Mouse (Mus musculus) adrenal gland (tissue): ENCODE results near the gene Ccdc88a.

Source experiments
- intact Hi-C: fragments of 180-260 bp; cut with DNase I; formaldehyde crosslinking; loops from one replicate; pipeline ENCODE4 v1.15.1; 2025

Ccdc88a gene

DNA sequence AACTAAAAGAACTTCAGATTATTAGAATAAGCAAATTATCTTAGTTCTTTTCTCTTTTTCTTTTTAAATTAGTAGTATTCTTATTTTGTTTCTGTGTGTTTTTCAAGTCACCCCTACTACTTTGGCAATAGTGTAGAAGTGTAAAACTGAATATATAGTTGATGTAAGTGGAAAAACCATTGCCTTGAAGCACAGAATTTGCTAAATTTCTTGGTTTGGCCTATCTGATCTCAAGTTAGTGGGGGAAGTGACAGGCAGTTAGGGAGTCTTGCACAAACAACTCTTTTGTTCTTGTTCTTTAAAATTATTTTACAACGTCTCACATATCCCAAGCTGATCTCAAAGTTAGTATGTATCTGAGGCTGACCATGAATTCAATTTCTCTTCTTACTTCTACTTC, 57.6 kb downstream of the Ccdc88a start:
- intact Hi-C loops = no loop called here

DNA sequence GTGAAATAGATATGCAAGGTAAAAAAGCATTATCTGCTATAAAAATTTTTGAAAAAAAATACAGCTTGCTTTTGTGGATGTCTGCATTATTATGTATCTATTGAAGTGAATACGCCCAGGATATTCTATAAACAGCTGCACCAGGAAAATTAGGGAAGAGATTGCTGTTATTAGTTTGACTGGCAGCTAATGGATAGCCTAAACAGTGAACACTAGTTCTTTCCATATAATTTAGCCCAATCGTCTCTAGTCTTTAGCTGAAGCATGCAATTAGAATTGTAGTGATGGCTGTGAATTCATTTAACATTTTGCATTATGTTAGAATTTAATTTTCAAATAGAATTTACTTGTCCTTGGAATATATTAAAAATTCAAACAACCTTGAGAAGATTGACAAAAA, 75.3 kb downstream of the Ccdc88a start:
- intact Hi-C loops = no loop called here

DNA sequence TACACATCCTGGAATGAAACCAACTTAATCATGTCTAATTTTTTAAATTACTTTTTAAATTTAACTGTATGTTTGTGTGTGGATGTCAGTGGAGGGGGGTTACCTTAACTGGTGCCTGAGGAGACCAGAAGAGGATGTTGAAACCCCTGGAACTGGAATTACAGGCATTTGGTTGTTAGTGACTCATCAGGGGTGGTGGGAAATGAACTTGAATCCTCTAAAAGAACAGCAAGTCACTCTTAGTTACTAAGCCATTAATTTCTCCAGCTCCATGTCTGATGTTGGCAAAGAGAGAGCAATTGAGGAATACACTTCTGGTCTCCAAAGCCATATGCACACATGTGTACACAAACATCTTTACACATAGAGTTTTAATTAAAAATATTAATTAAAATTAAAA, 101.2 kb downstream of the Ccdc88a start:
- intact Hi-C loops = no loop called here

DNA sequence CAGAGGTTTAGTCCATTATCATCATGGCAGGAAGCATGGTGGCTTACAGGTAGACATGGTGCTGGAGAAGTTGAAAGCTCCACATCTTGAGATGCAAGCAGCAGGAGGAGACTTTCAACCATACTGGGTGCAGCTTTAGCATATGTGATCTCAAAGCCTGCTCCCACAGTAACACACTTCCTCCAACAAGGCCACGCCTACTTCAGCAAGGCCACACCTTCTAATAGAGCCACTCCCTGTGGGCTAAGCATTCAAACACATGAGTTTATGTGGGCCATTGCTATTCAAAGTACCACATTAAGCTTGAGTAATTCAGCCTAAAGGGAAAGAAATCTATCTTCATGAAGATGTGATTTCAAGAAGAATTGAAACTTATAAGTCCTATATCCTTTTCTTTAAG, 119.7 kb downstream of the Ccdc88a start:
- intact Hi-C loops = no loop called here

DNA sequence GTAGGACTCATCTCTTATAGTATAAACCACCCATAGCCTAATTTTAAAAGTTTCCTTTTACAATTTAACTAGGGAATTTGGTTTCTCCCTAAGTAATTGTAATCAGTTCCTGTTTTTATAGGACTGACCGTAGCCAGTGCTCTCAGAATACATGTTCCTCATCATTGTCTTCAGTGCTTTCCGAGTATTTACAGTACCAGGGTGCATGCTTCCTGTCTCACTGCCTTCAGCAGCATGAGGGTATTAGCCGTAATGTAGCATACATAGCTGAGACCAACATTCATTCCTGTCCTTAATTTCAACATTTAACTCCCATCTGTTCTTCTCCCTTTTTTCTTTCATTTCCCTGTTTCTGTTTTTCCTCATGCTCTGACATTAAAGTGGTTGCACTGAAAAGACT, 123.5 kb downstream of the Ccdc88a start:
- intact Hi-C loops = no loop called here

DNA sequence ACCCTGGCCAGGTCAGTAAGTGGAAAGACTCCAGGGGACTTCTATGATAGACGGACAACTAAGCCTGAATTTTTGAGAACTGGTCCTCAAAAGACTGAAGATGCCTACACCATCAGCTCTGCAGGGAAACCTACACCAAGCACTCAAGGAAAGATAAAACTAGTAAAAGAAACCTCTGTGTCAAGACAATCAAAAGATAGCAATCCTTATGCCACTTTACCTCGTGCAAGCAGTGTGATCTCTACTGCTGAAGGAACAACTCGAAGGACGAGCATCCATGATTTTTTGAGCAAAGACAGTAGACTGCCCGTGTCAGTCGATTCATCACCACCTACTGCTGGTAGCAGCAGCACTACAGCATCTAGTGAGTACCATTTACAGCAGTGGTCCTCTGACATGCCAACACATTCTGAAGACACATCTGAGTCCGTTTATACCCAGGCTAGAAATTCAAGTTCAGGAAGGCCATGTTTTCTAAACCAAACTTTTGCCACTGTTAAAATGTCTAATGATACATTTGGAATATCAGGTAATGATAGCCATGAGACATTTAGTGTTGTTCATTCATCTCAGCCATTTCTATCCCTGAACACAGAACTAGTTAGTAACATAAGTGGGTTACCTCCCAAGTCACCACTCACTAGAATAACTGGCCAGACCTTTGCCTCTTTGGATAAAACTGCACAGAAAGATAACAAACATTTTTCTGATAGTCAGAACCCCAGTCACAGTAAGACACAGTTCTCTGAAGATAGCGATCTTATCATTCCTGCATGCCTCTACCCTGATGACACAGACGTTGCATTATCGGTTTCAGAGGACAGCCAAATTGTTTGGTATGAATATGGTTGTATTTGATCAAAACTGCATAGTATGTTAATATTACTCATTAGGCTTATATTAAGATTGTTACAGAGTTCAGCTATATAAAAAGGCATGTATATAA, 130.8 kb downstream of the Ccdc88a start:
- intact Hi-C loops = no loop called here

DNA sequence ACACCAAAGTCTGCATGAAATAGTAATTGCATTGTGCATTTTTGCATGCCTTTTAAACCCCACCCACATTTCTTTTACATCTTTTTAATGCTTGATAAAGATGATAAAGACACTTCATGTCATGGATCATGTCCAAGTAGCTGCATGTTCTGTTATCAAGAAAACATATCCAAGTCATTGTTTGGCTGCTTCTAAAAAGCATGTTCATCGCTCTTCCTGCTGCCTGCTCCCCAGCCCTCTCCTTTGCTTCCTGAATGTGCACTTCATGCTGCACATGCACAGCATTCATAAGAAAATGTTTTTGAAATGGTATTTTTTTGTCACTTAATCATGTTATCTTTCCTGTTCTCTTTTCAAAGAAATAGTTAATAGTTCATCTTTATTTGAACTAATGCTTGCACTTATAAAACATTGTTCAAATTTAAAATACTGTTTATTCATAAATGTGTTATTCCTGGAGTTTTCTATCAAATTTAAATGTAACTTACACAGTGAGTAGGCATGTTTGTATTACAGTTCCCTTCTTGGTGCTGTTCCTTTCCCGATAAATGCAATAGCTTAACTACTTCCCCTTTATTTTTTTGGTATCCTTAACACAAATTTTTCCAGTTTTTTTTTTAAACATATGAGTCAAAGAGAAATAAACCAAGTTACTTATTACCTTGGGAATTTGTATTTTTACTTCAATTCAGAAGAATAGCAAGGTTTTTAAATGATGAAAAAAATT, 131.6 kb downstream of the Ccdc88a start:
- intact Hi-C loops = no loop called here

DNA sequence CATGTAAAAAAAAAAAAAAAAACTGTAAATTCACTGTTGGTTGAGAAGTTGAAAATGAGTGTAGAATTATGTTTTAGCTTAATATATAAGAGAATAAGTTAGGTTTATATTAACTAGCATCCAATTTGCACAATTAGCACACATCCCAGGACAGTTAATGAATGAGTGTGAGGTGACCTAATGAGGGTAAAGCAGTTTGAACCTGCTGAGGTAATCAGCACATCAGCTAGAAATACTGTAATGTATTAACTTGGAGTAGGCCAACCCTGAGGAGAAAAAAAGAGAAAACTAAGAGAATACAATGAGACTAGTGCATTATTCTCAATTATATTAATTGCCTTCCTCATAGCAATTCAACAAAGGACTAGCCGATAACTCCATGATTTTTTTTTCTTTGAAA, 136.0 kb downstream of the Ccdc88a start:
- intact Hi-C loops = no loop called here

DNA sequence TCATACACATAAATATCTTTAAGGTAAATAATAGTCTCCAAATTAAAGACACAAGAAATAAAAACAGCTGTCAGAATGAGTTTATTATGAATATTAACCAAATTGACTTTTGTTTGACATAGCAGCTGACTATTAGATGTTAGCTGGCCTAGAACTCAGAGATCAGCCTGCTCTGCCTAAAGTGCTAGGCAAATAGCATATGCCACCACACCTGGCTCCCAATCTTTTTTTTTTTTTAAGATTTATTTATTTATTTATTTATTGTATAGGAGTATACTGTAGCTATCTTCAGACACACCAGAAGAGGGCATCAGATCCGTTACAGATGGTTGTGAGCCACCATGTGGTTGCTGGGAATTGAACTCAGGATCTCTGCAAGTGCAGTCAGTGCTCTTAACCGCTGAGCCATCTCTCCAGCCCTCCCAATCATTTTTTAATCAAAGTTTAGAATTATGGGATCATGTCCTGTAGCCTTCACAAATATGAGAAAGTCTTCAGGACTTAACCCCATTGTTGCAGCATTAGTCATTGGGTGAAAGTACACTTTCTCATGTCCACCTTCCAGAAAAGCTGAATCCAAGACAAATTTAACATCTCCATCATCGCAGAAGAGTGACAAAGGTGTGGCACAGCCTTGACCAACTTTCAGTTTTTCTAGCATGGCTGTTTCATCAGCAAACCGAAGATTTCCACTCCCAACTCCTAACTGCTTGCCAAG, 139.5 kb downstream of the Ccdc88a start:
- intact Hi-C loops = no loop called here

DNA sequence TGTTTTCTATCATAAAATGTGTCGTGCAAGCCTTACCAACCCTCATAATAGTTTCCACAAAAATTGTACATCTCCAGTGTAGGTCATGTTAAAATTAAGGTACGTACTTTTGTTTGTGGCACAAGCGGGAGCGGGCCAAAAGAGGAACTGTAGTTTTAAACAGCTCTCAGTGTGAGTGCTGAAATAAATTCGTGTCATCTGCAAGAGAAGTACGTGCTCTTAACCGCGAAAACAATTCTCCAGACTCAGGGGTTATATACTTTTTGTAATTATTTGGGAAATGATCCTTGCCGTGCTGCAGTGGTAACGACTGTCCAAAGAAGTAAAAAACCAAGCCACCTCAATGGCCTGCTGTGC, 140.8 kb downstream of the Ccdc88a start:
- intact Hi-C loops = no loop called here

DNA sequence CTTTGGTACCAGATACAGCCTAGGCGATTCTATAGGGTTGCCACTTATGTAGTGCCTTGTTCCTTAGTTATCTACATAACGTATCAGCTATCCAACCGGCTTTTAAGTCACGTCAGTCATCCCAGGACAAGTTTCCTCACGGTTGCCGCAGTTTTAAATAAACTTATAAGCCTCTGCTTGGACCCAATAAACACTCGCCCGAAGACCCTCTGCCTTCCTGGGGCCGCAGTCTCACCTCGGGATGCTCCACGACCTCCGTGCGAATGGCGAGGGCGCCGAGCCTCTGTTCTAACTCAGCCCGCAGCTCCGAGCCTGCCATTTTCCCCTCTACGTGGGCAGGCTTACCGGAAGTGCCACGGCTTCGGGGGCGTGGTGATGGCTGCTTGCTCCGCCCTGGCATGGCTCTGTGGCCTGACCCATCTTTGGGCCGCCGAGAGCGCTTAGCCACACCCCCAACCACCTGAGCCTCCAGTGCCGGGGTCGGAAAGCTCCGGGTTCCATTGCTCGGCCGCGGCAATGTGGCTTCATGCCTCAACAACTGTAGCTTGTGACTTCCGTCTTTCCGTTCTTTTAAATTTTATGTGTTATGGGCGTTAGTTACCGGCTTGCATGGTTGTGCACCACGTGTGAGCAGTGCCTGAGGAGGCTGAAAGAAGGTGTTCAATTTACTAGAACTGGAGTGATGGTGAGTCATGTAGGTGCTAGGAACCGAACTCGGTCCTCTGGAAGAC, 141.4 kb downstream of the Ccdc88a start, which contains the start of gene Prorsd1:
Prorsd1 (minus strand) TSS at position 352 of the 731 bp plus-strand sequence.
- intact Hi-C loops = loop anchor here (5.0 kb wide), 1 partner anchor 143 kb away; the partner anchor contains the start of gene Ccdc88a

DNA sequence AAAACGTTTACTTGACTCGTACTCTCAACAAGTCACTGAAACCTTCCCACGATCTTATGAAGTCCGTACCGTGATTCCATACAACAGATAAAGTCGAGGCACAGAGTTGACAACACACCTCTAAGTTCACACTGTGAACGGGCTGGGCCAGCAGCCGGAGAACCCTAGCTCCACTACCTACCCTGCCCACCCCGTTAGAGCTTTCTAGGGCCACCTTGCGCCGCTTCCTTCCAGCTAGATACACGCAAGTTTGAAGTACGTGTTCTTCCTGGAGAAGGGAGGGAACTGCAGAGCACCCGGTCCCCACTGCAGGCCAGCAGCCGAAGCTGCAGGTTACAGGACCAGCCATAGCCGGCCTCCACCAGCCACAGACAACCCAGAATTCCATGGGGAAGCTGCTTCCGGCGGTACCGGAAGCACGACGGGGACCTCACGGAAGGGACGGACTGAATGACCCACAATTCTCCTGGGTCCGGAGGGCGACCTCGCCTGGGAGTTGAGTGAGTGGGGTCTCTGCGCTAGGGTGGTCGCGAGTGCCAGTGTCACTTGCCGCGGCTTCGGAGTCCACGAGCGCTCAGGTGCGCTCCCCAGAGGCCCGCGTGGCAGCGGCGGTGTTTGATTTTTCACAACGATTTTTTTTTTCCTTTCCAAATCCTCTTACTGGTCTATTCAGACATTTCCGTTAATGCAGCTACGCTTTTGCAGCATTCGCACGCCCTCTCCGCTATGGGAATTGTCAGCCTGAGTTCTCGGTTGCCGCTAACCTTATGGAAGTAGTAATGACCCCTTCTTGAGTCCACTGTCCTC, 152.7 kb downstream of the Ccdc88a start, which contains the start of gene Mtif2:
Mtif2 (plus strand) TSS at position 421 of the 807 bp plus-strand sequence.
- intact Hi-C loops = no loop called here

DNA sequence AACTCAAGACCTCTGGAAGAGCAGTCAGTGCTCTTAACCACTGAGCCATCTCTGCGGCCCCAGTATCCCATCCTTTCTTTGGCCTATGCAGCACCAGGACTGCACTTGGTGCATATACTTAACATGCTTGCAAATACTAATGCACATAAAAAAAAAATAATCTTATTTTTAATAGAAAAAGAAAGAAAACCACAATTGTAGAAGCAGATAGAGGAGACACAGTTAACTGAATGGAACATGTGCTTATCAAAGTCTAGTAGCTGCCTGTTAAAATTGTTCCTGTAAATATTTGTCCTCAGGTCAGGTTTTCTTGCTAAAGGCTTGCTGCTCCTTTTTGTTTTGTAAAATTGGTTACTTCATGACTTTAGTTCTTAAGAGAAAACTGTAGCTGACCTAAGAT, 164.7 kb downstream of the Ccdc88a start:
- intact Hi-C loops = loop anchor here (10.0 kb wide), 1 partner anchor 273 kb away; no protein-coding TSS in a partner anchor

DNA sequence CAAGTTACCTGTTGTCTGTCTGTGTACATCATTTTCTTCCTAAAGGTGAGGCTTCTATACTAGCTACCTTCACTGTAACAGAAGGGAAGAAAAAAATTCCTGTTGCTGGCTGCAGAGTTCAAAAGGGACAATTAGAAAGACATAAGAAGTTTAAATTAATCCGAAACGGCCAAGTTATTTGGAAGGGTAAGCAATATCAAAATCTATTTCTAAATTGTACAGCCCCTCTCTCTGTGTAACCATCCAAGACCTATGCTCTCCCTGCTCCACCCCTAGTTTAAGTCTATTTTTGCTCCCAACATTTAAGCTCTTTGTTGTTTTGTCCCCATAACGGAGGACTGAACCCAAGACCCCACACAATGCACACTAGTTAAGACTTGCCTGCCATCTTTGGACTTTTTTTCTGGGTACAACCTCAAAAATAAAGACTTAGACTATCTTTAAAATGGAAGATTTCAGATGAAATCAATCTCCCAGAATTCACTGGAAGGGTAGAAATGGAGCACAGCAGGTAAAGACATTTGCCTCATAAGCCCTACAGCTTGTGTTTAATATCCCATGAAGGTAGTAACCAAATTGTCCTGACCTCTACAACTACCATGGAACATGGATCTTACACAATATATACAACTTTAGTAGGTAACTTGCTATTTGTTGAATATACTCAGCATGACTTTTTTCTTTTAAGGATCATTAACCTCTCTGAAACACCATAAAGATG, 170.9 kb downstream of the Ccdc88a start:
- intact Hi-C loops = no loop called here

DNA sequence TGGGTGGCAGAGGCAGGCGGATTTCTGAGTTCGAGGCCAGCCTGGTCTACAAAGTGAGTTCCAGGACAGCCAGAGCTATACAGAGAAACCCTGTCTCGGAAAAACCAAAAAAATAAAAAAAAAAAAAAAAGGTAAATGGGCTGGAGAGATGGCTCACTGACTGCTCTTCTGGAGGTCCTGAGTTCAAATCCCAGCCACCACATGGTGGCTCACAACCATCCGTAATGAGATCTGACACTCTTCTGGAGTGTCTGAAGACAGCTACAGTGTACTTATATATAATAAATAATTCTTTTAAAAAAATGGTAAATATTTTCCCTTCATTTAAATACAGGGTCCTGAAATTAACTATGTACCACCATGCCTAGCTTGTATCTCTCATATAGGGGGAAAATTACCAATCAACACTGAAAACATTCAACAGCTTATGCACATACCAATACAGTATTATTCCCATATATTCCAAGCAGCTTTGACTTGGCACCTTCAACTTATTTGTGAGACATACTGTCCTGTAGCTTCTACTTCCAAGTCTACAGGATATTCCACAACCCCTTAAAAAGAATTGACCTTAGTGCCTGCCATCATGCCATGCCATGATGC, 171.8 kb downstream of the Ccdc88a start:
- intact Hi-C loops = loop anchor here (5.0 kb wide), 1 partner anchor 147 kb away; the partner anchor contains the start of gene Rtn4

DNA sequence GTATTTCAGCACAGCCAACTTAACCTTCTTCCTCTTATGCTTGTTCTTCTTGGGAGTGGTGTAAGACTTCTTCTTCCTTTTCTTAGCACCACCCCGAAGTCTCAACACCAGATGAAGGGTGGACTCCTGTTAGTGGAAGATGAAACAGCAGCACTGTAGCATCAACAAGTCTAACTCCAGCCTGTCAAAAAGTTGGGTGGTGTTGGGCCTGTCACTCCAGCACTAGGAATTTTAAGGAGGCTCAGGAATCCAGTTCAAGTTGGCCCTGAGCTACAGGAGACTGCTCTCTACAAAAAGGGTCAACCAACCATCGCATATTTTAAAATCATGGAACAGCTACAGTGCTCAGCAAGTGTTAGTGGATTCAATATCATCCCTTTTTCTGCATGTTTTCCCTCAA, 172.8 kb downstream of the Ccdc88a start:
- intact Hi-C loops = loop anchor here (5.0 kb wide), 1 partner anchor 146 kb away; the partner anchor contains the start of gene Rtn4

DNA sequence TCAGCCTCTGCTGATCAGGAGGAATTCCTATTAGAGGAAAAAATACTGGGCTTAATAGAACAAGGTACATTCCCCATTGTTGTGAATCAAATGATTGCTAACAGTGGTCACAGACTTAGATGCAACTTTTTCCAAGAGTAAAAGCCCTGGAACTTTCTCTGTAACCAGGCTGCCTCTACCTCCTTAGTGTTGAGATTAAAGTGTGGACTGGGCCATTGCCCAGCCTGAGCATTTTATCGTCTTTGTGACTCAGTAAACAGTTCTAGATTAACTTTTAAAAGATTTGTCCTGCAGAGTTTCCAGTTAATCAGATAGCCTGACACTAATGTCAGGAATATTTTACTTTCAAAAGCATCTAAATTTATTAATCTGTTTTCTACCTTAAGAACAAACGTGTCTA, 173.3 kb downstream of the Ccdc88a start:
- intact Hi-C loops = loop anchor here (5.0 kb wide), 1 partner anchor 146 kb away; the partner anchor contains the start of gene Rtn4

DNA sequence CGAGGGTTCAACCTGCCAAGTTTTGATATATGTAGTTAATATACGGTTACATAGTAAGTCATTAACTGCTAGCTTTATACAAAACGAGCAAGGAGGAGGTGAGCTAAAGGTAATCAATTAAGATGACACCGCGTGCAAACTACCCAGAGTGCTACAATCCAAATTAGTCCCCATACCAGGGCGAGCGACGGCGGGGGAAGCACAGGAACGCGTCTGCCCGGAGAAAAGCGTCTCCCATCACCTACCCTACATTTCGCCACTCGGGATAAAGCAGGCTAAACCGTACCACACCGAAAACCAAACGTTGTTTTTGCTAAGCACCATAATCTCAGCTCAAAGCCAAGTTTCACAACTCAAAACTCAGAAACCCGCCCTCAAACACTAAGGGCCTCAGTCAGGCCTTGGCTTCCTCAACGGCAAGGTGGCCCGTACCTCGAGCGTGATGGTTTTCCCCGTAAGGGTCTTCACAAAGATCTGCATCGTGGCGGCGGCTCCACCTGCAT, 173.8 kb downstream of the Ccdc88a start:
- intact Hi-C loops = loop anchor here (5.0 kb wide), 1 partner anchor 145 kb away; the partner anchor contains the start of gene Rtn4
